In the genomic region with DNA sequence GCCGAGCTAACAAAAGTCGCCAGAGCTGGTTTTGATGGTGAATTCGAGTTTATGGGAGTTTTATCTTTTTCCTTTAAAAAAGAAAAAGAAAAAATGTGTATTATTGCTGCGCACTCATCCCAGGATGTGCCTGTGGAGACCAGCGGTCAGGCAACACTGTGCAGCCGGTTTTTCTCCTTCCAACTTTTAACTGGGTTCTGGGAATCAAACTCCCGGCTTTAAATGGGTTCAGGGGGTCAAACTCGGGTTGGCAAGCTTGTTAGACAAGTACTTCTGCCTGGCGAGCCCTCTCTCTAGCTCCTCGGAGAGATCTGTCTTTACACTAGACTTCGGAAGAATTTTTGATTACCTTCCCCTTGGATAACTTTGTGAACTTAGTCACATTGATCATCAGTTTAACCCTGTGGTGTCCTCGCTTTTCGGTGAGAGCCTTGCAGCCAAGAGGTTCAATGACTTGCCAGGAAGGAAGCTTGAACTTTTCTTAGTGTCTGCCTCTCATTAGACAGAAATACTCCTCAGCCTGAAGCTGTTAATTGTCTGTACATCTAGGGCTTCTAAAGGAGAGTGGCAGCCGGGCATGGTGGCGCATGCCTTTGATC, we compare ENCODE assay signal across 9 mouse cellular contexts. TPM values are rescaled to one million over a fixed set of nuclear protein-coding genes. Genes with fewer than 3 reads are reported as not detected.
DNase-seq lines count a peak whose midpoint lies in the region; ATAC-seq and TF ChIP-seq lines count a peak whose summit lies in the region.
"Had no signal": no experiment of that assay in that cellular context is flagged by ENCODE, and none has a peak within 500 bp of the region (broad histone marks: within the 10 kb centered on the region; RNA-seq: fewer than 3 reads in every experiment).

No protein-coding gene starts in this region.

- TF ChIP-seq CTCF in lung, embryonic 14.5 days (IDR thresholded peaks at IDR 0.05; ENCODE audit: low read depth): no peak

- peak overlapping the region; percentile 53 for H3K4me3 ChIP-seq in lung, embryonic 14.5 days (ENCODE audit: low read depth, low read length)
- H3K4me3 ChIP-seq in forebrain, embryonic 14.5 days (ENCODE audit: low read depth, low read length): peak overlapping the region; percentile 43
- H3K4me3 ChIP-seq in limb, embryonic 10.5 days: peak overlapping the region; percentile 63
- no peak overlapping the region for H3K4me3 ChIP-seq in neural tube, embryonic 12.5 days

- H3K9ac ChIP-seq in lung, embryonic 14.5 days: no peak overlapping the region
- H3K9ac ChIP-seq in forebrain, embryonic 14.5 days (ENCODE audit: low read length): no peak overlapping the region
- no peak overlapping the region for H3K9ac ChIP-seq in neural tube, embryonic 12.5 days

- no peak overlapping the region for H3K27ac ChIP-seq in lung, embryonic 14.5 days (ENCODE audit: low read depth)
- no peak overlapping the region for H3K27ac ChIP-seq in forebrain, embryonic 14.5 days (ENCODE audit: low read depth, low read length)
- no peak overlapping the region for H3K27ac ChIP-seq in limb, embryonic 10.5 days
- H3K27ac ChIP-seq in neural tube, embryonic 12.5 days: no peak overlapping the region

- no peaks in the 10 kb centered on the region for H3K9me3 ChIP-seq in lung, embryonic 14.5 days (ENCODE audit: low read depth, low read length)
- H3K9me3 ChIP-seq in forebrain, embryonic 14.5 days (replicated peaks; ENCODE audit: control insufficient read depth, low read length): no peaks in the 10 kb centered on the region
- H3K9me3 ChIP-seq in limb, embryonic 10.5 days (replicated peaks): no peaks in the 10 kb centered on the region
- peaks cover 6% of the 10 kb centered on the region; the same call in 1 of the 2 replicates for H3K9me3 ChIP-seq in neural tube, embryonic 12.5 days

- peak overlapping the region; percentile 90 for H3K4me2 ChIP-seq in lung, embryonic 14.5 days
- H3K4me2 ChIP-seq in forebrain, embryonic 14.5 days (ENCODE audit: low read length): peak overlapping the region; percentile 78
- H3K4me2 ChIP-seq in neural tube, embryonic 12.5 days (replicated peaks): peak overlapping the region; percentile 98

- no peak for ATAC-seq in lung, embryonic 14.5 days (ENCODE audit: insufficient read depth)
- no peak for ATAC-seq in forebrain, embryonic 14.5 days
- no peak for ATAC-seq in neural tube, embryonic 12.5 days (ENCODE audit: low FRiP score, low read depth)
- ATAC-seq in granulocyte monocyte progenitor cell, adult 5-6 weeks (replicated peaks; ENCODE audit: poor library complexity, severe bottlenecking): no peak

- H3K27me3 ChIP-seq in lung, embryonic 14.5 days (ENCODE audit: insufficient read depth, low read length): peaks cover 33% of the 10 kb centered on the region
- peaks cover 15% of the 10 kb centered on the region for H3K27me3 ChIP-seq in forebrain, embryonic 14.5 days (replicated peaks; ENCODE audit: control insufficient read depth, insufficient read depth, low read length)
- peaks cover 53% of the 10 kb centered on the region for H3K27me3 ChIP-seq in limb, embryonic 10.5 days (ENCODE audit: low read depth, poor library complexity, severe bottlenecking)
- peaks cover 34% of the 10 kb centered on the region for H3K27me3 ChIP-seq in neural tube, embryonic 12.5 days (replicated peaks)
- H3K27me3 ChIP-seq: Patski had no signal

- DNase-seq in lung, embryonic 14.5 days: peak; percentile 22
- no peak for DNase-seq in lung, postnatal 4 days
- no peak for DNase-seq in forebrain, embryonic 14.5 days (ENCODE audit: low spot score)
- no peak for DNase-seq in limb, embryonic 10.5 days (ENCODE audit: low spot score)
- no peak for DNase-seq in layer of hippocampus, adult 11-12 months (ENCODE audit: low spot score)
- DNase-seq in cerebellum, postnatal 36 days: no peak

- H3K4me1 ChIP-seq in lung, embryonic 14.5 days (ENCODE audit: insufficient read depth): peaks cover 6% of the 10 kb centered on the region; the same call in 1 of the 2 replicates
- H3K4me1 ChIP-seq in forebrain, embryonic 14.5 days (ENCODE audit: control insufficient read depth, insufficient read depth, low read length): peaks cover 9% of the 10 kb centered on the region
- peaks cover 21% of the 10 kb centered on the region for H3K4me1 ChIP-seq in limb, embryonic 10.5 days
- H3K4me1 ChIP-seq in neural tube, embryonic 12.5 days: peaks cover 13% of the 10 kb centered on the region

- no peaks in the 10 kb centered on the region for H3K36me3 ChIP-seq in lung, embryonic 14.5 days (ENCODE audit: insufficient read depth)
- no peaks in the 10 kb centered on the region for H3K36me3 ChIP-seq in forebrain, embryonic 14.5 days (ENCODE audit: control insufficient read depth, insufficient read depth, low read length)
- no peaks in the 10 kb centered on the region for H3K36me3 ChIP-seq in limb, embryonic 10.5 days
- H3K36me3 ChIP-seq in neural tube, embryonic 12.5 days: no peaks in the 10 kb centered on the region

- 24% methylated on average over 15 of the region's 15 CpGs for WGBS in lung, embryonic 14.5 days
- WGBS in forebrain, embryonic 14.5 days: 33% methylated on average over 15 of the region's 15 CpGs
- 35% methylated on average over 15 of the region's 15 CpGs for WGBS in limb, embryonic 10.5 days
- WGBS in neural tube, embryonic 12.5 days: 42% methylated on average over 15 of the region's 15 CpGs

RNA-seq across cellular contexts. Expression of a gene that starts 0.7 kb away (rescaled TPM):
- 1.7 and 2.5 TPM in 2 replicates for polyA plus RNA-seq in lung, embryonic 14.5 days (2014; fragmentation: Nextera tagmentation; extraction: Ambion mirVana)
- 9.3 and 12.0 TPM in 2 replicates for polyA plus RNA-seq in forebrain, embryonic 14.5 days (2014; fragmentation: Nextera tagmentation; extraction: Ambion mirVana)
- polyA plus RNA-seq in limb, embryonic 10.5 days (2016; fragmentation: Nextera tagmentation; extraction: Ambion mirVana): 0.26 and 0.50 TPM in 2 replicates
- 8.1 and 9.0 TPM in 2 replicates for polyA plus RNA-seq in neural tube, embryonic 12.5 days (2016; fragmentation: Nextera tagmentation; extraction: Ambion mirVana)
- total RNA-seq in granulocyte monocyte progenitor cell, adult 5-6 weeks (2014; fragmentation: Nextera tagmentation): not detected in 2 replicates
- 2.6 and 7.3 TPM in 2 replicates for total RNA-seq in granulocyte monocyte progenitor cell, adult 5-6 weeks (2017)

RNA-seq across cellular contexts. Expression of a gene that starts 13.1 kb away (rescaled TPM):
- 46.9 and 47.0 TPM in 2 replicates for polyA plus RNA-seq in lung, embryonic 14.5 days (2014; fragmentation: Nextera tagmentation; extraction: Ambion mirVana)
- polyA plus RNA-seq in forebrain, embryonic 14.5 days (2014; fragmentation: Nextera tagmentation; extraction: Ambion mirVana): 27.3 and 33.7 TPM in 2 replicates
- 29.5 and 35.6 TPM in 2 replicates for polyA plus RNA-seq in limb, embryonic 10.5 days (2016; fragmentation: Nextera tagmentation; extraction: Ambion mirVana)
- 47.7 and 54.4 TPM in 2 replicates for polyA plus RNA-seq in neural tube, embryonic 12.5 days (2016; fragmentation: Nextera tagmentation; extraction: Ambion mirVana)
- total RNA-seq in granulocyte monocyte progenitor cell, adult 5-6 weeks (2014; fragmentation: Nextera tagmentation): 13.6 and 15.6 TPM in 2 replicates
- 7.1 and 9.4 TPM in 2 replicates for total RNA-seq in granulocyte monocyte progenitor cell, adult 5-6 weeks (2017)
